Mouse (Mus musculus) kidney, adult 2 months (tissue): ENCODE measurements around the gene Nalcn.

Source experiments
- CTCF ChIP-seq: fragments of 200-500 bp; conservative IDR thresholded peaks from 2 replicates; pipeline ENCODE4 v1.5.1; 2011; ENCODE audit warnings: low read depth, mild to moderate bottlenecking, control low read depth, low read length, moderate library complexity, mixed read lengths; ENCODE audit not compliant: insufficient read depth, insufficient read length
- POLR2A ChIP-seq: fragments of 200-500 bp; IDR thresholded peaks from one replicate; pipeline ENCODE4 v1.6.1; 2011; ENCODE audit warnings: low read depth, low read length, control low read depth

DNA sequence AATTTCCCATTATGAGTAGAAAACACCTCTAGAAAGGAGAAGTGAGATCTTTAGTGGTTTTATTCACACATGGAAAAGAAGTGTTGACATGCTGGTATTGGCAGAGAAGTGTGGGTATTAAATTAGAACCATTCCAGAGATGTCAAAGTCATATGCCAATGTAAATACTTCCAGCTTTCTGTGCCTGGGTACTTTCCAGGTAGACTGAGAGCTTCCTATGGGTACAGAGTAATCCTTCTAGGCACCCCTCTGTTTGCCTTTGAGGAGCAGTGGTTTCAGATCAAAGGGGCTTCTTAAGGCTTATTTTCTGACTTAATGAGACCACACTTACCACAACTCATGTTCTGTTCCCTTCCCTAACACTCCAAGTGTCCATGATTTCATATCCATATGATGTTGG lies 97.8 kb downstream of the Nalcn start:
- TF ChIP-seq POLR2A (no peak), CTCF (no peak)
